In the genomic region with DNA sequence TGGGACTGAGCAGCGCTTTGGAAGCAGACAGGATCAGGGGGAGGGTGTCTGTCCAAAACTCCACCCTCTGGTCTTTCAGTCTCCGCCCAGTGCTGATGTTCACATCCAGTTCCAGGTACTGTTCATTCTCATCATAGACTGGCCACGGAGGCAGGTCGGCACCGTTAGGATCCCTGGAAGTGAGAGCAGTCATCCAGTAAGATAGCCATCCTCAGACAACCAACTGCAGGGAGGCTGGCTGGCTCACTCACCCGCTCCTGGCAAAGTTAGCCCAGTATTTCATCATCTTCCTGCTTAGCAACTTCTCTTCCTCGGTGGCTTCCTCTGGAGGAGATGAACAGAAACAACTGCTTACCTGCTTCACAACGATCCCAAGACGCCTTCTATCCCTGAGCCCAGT, we compare ENCODE assay signal across 17 mouse cellular contexts. TPM values are rescaled to one million over a fixed set of nuclear protein-coding genes. Genes with fewer than 3 reads are reported as not detected.
DNase-seq lines count a peak whose midpoint lies in the region; ATAC-seq lines count a peak whose summit lies in the region.
"Had no signal": no experiment of that assay in that cellular context is flagged by ENCODE, and none has a peak within 500 bp of the region (broad histone marks: within the 10 kb centered on the region; RNA-seq: fewer than 3 reads in every experiment).

No protein-coding gene starts in this region.

- peak overlapping the region; percentile 11; the same call in 1 of the 2 replicates for H3K4me2 ChIP-seq in neural tube, embryonic 14.5 days (ENCODE audit: low read depth, low read length)
- H3K4me2 ChIP-seq in neural tube, embryonic 15.5 days = no peak overlapping the region; the same call in none of the 2 replicates
- no peak overlapping the region for H3K4me2 ChIP-seq in kidney, embryonic 14.5 days (replicated peaks; ENCODE audit: low read depth, low read length)

- no peak overlapping the region for H3K4me3 ChIP-seq in neural tube, embryonic 14.5 days (ENCODE audit: low read depth, low read length)
- H3K4me3 ChIP-seq in neural tube, embryonic 15.5 days (replicated peaks) = no peak overlapping the region
- H3K4me3 ChIP-seq in kidney, embryonic 14.5 days (ENCODE audit: low read length) = no peak overlapping the region
- H3K4me3 ChIP-seq: limb, embryonic 10.5 days; megakaryocyte, embryonic 14.5 days had no signal

- peak; percentile 56; the same call in 1 of the 2 replicates for ATAC-seq in frontal cortex, adult (ENCODE audit: low TSS enrichment)
- no peak for ATAC-seq in neural tube, embryonic 14.5 days (ENCODE audit: low read depth)
- ATAC-seq in neural tube, embryonic 15.5 days (ENCODE audit: low FRiP score) = no peak
- ATAC-seq in kidney, embryonic 14.5 days (ENCODE audit: low FRiP score, low TSS enrichment) = no peak
- ATAC-seq: liver, postnatal 0 days had no signal

- DNase-seq in frontal cortex, adult 2 months (ENCODE audit: extremely low spot score in 1 of 2, low spot score in 1 of 2) = no peak
- DNase-seq in adipocyte (ENCODE audit: low spot score) = peak; percentile 2
- no peak for DNase-seq in retina, embryonic 14.5 days (ENCODE audit: low spot score)
- DNase-seq: cerebellum, adult 18-20 months; gastrocnemius, postnatal 36 days; kidney, adult 8-10 months; layer of hippocampus, adult 9-11 months; liver, postnatal 0 days; right cerebral cortex, postnatal 4 days; thymus, postnatal 25 days had no signal

- no peaks in the 10 kb centered on the region for H3K9me3 ChIP-seq in neural tube, embryonic 14.5 days (ENCODE audit: control insufficient read depth, low read length)
- H3K9me3 ChIP-seq in neural tube, embryonic 15.5 days (replicated peaks) = no peaks in the 10 kb centered on the region
- no peaks in the 10 kb centered on the region for H3K9me3 ChIP-seq in kidney, embryonic 14.5 days (ENCODE audit: control insufficient read depth, low read length)
- H3K9me3 ChIP-seq: limb, embryonic 10.5 days had no signal

- H3K27me3 ChIP-seq in neural tube, embryonic 14.5 days (ENCODE audit: control insufficient read depth, insufficient read depth, low read length) = no peaks in the 10 kb centered on the region
- no peaks in the 10 kb centered on the region for H3K27me3 ChIP-seq in neural tube, embryonic 15.5 days (replicated peaks)
- no peaks in the 10 kb centered on the region for H3K27me3 ChIP-seq in kidney, embryonic 14.5 days (ENCODE audit: control insufficient read depth, insufficient read depth, low read length)
- H3K27me3 ChIP-seq: megakaryocyte, embryonic 14.5 days had no signal

- H3K9ac ChIP-seq in neural tube, embryonic 14.5 days (replicated peaks; ENCODE audit: low read depth, low read length) = no peak overlapping the region
- H3K9ac ChIP-seq in neural tube, embryonic 15.5 days (replicated peaks) = no peak overlapping the region
- H3K9ac ChIP-seq in kidney, embryonic 14.5 days (ENCODE audit: low read depth, low read length) = no peak overlapping the region
- H3K9ac ChIP-seq: liver, postnatal 0 days had no signal

- H3K27ac ChIP-seq in neural tube, embryonic 14.5 days (ENCODE audit: low read depth, low read length) = no peak overlapping the region
- no peak overlapping the region for H3K27ac ChIP-seq in neural tube, embryonic 15.5 days (replicated peaks)
- no peak overlapping the region for H3K27ac ChIP-seq in kidney, embryonic 14.5 days (ENCODE audit: low read depth, low read length)
- H3K27ac ChIP-seq: limb, embryonic 10.5 days had no signal

- H3K36me3 ChIP-seq in neural tube, embryonic 14.5 days (ENCODE audit: control insufficient read depth, insufficient read depth, low read length) = no peaks in the 10 kb centered on the region
- H3K36me3 ChIP-seq in neural tube, embryonic 15.5 days = no peaks in the 10 kb centered on the region
- no peaks in the 10 kb centered on the region for H3K36me3 ChIP-seq in kidney, embryonic 14.5 days (ENCODE audit: control insufficient read depth, insufficient read depth, low read length)
- H3K36me3 ChIP-seq: limb, embryonic 10.5 days had no signal

- no peaks in the 10 kb centered on the region for H3K4me1 ChIP-seq in neural tube, embryonic 14.5 days (ENCODE audit: control insufficient read depth, insufficient read depth, low read length)
- peaks cover 10% of the 10 kb centered on the region; the same call in 1 of the 2 replicates for H3K4me1 ChIP-seq in neural tube, embryonic 15.5 days
- no peaks in the 10 kb centered on the region for H3K4me1 ChIP-seq in kidney, embryonic 14.5 days (ENCODE audit: control insufficient read depth, insufficient read depth, low read length)
- H3K4me1 ChIP-seq: limb, embryonic 10.5 days; megakaryocyte, embryonic 14.5 days had no signal

- WGBS in neural tube, embryonic 14.5 days = 44% methylated on average over 9 of the region's 9 CpGs
- 49% methylated on average over 9 of the region's 9 CpGs for WGBS in neural tube, embryonic 15.5 days
- 42% methylated on average over 9 of the region's 9 CpGs for WGBS in kidney, embryonic 14.5 days

RNA-seq across cellular contexts. Expression of a gene that starts 36.2 kb away (rescaled TPM):
- 1.9 and 3.1 TPM in 2 replicates for polyA plus RNA-seq in frontal cortex, adult 2 months (2012; rRNA removed)
- 0.79 and 0.87 TPM in 2 replicates for polyA plus RNA-seq in neural tube, embryonic 14.5 days (2014; fragmentation: Nextera tagmentation; extraction: Ambion mirVana)
- polyA plus RNA-seq in neural tube, embryonic 15.5 days (2015; fragmentation: Nextera tagmentation; extraction: Ambion mirVana) = 0.15 and 0.54 TPM in 2 replicates
- not detected in 2 replicates for polyA plus RNA-seq in kidney, embryonic 14.5 days (2014; fragmentation: Nextera tagmentation; extraction: Ambion mirVana)
- polyA plus RNA-seq: limb, embryonic 10.5 days; liver, postnatal 0 days; stomach, embryonic 14.5 days had no signal
